Mouse (Mus musculus) heart, embryonic 16.5 days (tissue): ENCODE data around the gene Dusp3. TPM values are rescaled to one million over a fixed set of nuclear protein-coding genes. Genes with fewer than 3 reads are reported as not detected.

Experiments
- ATAC-seq: fragments of 200-750 bp; cut with Nextera tagmentation; replicated peaks from 2 replicates; pipeline ENCODE4 v1.8.0; 2017; ENCODE audit warnings: moderate number of reproducible peaks; ENCODE audit not compliant: insufficient read depth, low FRiP score; ENCODE audit errors: extremely low read depth
- H3K27ac ChIP-seq: fragments of 300-500 bp; sonication (generic); 2 replicates; pipeline ENCODE4 v1.5.1; 2014; ENCODE audit warnings: mild to moderate bottlenecking, low read length, control low read depth, moderate library complexity
- H3K27me3 ChIP-seq: fragments of 300-500 bp; sonication (generic); 2 replicates; pipeline ENCODE4 v1.6.1; 2014; ENCODE audit warnings: low read length, mixed read lengths; ENCODE audit not compliant: control insufficient read depth, insufficient read depth
- H3K36me3 ChIP-seq: fragments of 300-500 bp; sonication (generic); 2 replicates; pipeline ENCODE4 v1.6.1; 2014; ENCODE audit not compliant: control insufficient read depth, insufficient read depth
- H3K4me1 ChIP-seq: fragments of 300-500 bp; sonication (generic); 2 replicates; pipeline ENCODE4 v1.6.1; 2014; ENCODE audit warnings: low read length, mixed read lengths; ENCODE audit not compliant: control insufficient read depth, insufficient read depth
- H3K4me2 ChIP-seq: fragments of 300-500 bp; sonication (generic); 2 replicates; pipeline ENCODE4 v1.6.1; 2014; ENCODE audit warnings: low read depth, mild to moderate bottlenecking, control low read depth, low read length
- H3K4me3 ChIP-seq: fragments of 300-500 bp; sonication (generic); 2 replicates; pipeline ENCODE4 v1.5.1; 2014; ENCODE audit warnings: mild to moderate bottlenecking, control low read depth, low read length
- H3K9ac ChIP-seq: fragments of 300-500 bp; sonication (generic); 2 replicates; pipeline ENCODE4 v1.6.1; 2014; ENCODE audit warnings: low read length, control low read depth
- H3K9me3 ChIP-seq: fragments of 300-500 bp; sonication (generic); replicated peaks from 2 replicates; pipeline ENCODE4 v1.6.1; 2016; ENCODE audit warnings: low read length; ENCODE audit not compliant: control insufficient read depth
- WGBS: fragments of 180-500 bp; shearing (Covaris S2); extraction: QIAGEN DNeasy Blood & Tissue Kit; methylation state at CpG from one replicate; pipeline ENCODE4 v1.1.7; 2014; 5-methylcytosine and 5-hydroxymethylcytosine counted together
- polyA plus RNA-seq: library from polyadenylated mRNA; unstranded; fragments of >200 nt; fragmentation: Nextera tagmentation; extraction: Ambion mirVana; gene quantifications from 2 replicates; pipeline ENCODE4 v1.2.1, GENCODE M21; 2015

The Dusp3 gene
- polyA plus RNA-seq, 1 experiment from 2014 or later: 57.3 TPM

DNA sequence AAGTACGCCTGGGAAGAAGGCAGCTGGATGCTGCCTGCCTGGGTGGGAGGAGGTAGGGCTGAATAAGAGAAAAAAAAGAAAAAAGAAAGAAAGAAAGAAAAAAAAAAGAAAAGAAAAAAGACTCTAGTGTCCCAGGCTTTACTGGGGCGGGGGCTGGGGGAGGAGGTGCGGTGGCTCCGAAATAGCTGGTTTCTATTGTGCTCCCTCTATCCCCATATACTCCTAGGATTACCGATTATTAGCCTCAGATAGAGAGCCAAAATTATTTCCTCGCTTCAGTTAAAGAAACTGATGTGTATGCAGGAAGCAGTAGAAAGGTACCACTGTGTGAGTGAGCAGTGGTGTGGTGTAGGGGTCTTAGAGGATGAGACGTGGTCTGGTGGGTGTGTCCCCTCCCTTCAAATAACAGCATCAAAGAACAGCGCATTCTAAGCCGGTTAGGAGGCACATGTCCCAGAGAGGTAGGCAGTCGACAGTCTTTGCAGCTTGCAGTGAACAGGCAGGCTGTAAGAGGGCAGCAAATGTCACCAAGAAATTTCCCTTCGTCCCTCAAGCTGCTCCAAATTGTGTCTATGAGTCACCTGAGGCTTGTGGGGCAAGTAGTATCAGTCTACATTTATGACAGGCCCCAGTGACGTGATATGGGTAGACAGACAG is 40.7 kb upstream of the Dusp3 start:
- peak overlapping the region; percentile 61 for H3K4me3 ChIP-seq
- no peaks in the 10 kb centered on the region for H3K36me3 ChIP-seq
- ATAC-seq: no peak
- H3K9ac ChIP-seq: peak overlapping the region; percentile 13; the same call in 1 of the 2 replicates
- peaks cover 6% of the 10 kb centered on the region; the same call in 1 of the 2 replicates for H3K4me1 ChIP-seq
- peak overlapping the region; percentile 97 for H3K4me2 ChIP-seq
- 6% methylated on average over 12 of the region's 12 CpGs for WGBS
- no peak overlapping the region for H3K27ac ChIP-seq
- no peaks in the 10 kb centered on the region for H3K9me3 ChIP-seq
- peaks cover 6% of the 10 kb centered on the region; the same call in 1 of the 2 replicates for H3K27me3 ChIP-seq

DNA sequence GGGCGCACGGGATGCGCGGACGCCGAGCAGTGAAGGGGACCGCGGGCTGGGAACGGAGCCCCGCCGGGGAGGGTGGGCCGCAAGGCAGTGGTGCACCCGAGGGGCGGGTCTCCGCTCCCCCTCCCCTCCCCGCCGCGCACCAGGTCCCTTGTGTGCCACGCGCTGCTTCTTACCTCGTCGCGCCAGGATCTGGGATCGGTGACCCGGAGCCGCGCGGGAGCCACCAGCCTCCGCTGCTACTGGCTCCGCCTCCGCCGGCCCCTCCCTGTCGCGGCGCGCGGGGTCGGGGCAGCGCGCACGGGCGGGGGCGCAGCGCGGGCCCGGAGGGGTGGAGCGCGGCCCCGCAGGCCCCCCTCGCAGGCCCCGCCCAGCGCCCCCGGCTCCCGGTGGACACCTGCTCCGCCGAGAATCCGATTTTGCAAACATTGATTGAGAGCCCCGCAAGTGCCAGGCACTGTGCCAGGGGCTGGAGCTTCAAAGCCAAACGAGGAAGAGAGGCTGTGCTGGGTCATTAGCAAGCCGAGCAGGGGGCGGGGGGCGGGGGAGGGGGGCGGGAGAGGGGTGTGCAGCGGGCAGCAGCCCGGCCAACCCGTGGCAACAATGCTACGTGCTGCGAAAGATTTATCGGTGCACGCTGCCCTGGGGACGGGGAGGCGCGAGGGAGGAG is 40.0 kb upstream of the Dusp3 start:
- peaks cover 6% of the 10 kb centered on the region; the same call in 1 of the 2 replicates for H3K27me3 ChIP-seq
- no peaks in the 10 kb centered on the region for H3K36me3 ChIP-seq
- H3K9me3 ChIP-seq: no peaks in the 10 kb centered on the region
- peaks cover 6% of the 10 kb centered on the region; the same call in 1 of the 2 replicates for H3K4me1 ChIP-seq
- H3K9ac ChIP-seq: peak overlapping the region; percentile 78
- WGBS: under 1% methylated on average over 69 of the region's 73 CpGs
- peak; percentile 87 for ATAC-seq
- H3K27ac ChIP-seq: peak overlapping the region; percentile 19; the same call in 1 of the 2 replicates
- peak overlapping the region; percentile 61 for H3K4me3 ChIP-seq
- H3K4me2 ChIP-seq: peak overlapping the region; percentile 97

GRCm38 (mm10) chr11:102025991-102026660 is 39.3 kb upstream of the Dusp3 start:
- Histone ChIP-seq H3K9me3 (no peaks in the 10 kb centered on the region), H3K27me3 (peaks cover 6% of the 10 kb centered on the region; the same call in 1 of the 2 replicates), H3K27ac (no peak overlapping the region), H3K4me1 (peaks cover 6% of the 10 kb centered on the region; the same call in 1 of the 2 replicates), H3K4me2 (peak overlapping the region; percentile 97), H3K36me3 (no peaks in the 10 kb centered on the region), H3K4me3 (peak overlapping the region; percentile 61), H3K9ac (peak overlapping the region; percentile 78)
- ATAC-seq: no peak
- 6% methylated on average over 23 of the region's 23 CpGs for WGBS

GRCm38 (mm10) chr11:102025354-102025753 is 38.5 kb upstream of the Dusp3 start:
- H3K4me1 ChIP-seq: peaks cover 6% of the 10 kb centered on the region; the same call in 1 of the 2 replicates
- ATAC-seq: no peak
- H3K9me3 ChIP-seq: no peaks in the 10 kb centered on the region
- WGBS: 58% methylated on average over 7 of the region's 7 CpGs
- H3K4me3 ChIP-seq: no peak overlapping the region
- H3K4me2 ChIP-seq: 0 out of 2 replicates have a peak overlapping the region, but pooled peaks have one; percentile 26
- H3K9ac ChIP-seq: no peak overlapping the region
- H3K27ac ChIP-seq: no peak overlapping the region
- H3K27me3 ChIP-seq: peaks cover 4% of the 10 kb centered on the region; the same call in 1 of the 2 replicates
- H3K36me3 ChIP-seq: no peaks in the 10 kb centered on the region

- peaks cover 4% of the 10 kb centered on the region; the same call in 1 of the 2 replicates for H3K27me3 ChIP-seq
- H3K4me3 ChIP-seq: no peak overlapping the region
- 90% methylated on average over 4 of the region's 4 CpGs for WGBS
- no peaks in the 10 kb centered on the region for H3K9me3 ChIP-seq
- H3K36me3 ChIP-seq: no peaks in the 10 kb centered on the region
- no peak overlapping the region for H3K4me2 ChIP-seq
- no peak overlapping the region for H3K9ac ChIP-seq
- ATAC-seq: no peak
- peaks cover 6% of the 10 kb centered on the region; the same call in 1 of the 2 replicates for H3K4me1 ChIP-seq
- no peak overlapping the region for H3K27ac ChIP-seq
Observed at GRCm38 (mm10) chr11:102024875-102025274, 38.1 kb upstream of the Dusp3 start.

DNA sequence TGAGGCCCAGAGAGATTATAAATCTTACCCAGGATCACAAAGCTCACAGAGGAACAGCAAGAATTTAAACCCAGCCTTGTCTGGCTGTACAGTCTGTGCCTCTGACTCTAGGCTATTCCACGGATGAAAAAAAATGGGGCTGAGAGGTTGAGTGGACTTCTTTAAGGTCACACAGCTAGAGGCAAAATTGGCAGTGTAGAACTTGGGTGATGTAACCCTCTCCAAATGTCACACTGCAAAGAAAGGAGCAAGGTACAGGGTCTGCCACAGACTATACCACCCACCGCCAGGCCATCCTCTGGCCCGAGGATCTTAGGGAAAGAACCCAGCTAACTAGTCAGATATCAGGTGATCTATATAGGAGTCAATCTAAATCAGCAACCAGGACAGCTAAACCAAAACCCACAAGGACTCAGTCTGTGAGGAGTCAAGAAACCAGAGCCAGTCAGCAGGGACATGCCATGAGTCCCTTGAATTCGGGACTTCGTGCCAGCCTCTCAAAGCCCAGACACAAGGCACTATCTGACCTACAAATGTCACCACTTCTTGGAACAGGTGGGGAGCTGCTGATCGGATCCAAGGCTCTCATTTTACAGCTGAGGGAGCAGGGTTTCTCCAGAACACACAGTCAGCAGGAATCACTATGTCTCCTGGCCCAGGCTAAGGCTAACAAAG is 37.4 kb upstream of the Dusp3 start:
- Histone ChIP-seq H3K4me1 (peaks cover 6% of the 10 kb centered on the region; the same call in 1 of the 2 replicates), H3K9me3 (no peaks in the 10 kb centered on the region), H3K27ac (no peak overlapping the region), H3K36me3 (no peaks in the 10 kb centered on the region), H3K9ac (no peak overlapping the region), H3K4me2 (no peak overlapping the region), H3K4me3 (no peak overlapping the region), H3K27me3 (peaks cover 4% of the 10 kb centered on the region; the same call in 1 of the 2 replicates)
- WGBS: 83% methylated on average over 6 of the region's 6 CpGs
- no peak for ATAC-seq

DNA sequence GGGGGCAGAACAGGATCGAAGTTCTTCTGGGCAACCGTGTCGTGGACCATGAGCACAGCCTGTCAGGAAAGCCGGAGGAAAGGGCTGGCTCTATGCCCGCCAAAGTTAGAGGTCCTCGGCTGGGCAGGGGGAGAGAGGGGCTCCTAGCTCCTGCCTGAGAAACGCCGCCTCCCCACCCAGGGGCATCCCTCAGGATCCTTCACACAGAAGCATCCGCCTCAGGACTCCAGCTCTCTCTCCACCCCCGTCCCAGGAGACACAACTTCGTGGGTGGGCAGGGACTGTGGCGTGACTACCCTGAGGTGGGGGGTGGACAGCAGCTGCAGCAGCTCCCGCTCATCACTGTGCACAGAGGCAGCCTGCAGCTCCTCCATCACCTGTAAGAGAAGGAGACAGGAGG is 36.6 kb upstream of the Dusp3 start:
- Histone ChIP-seq H3K27me3 (peaks cover 4% of the 10 kb centered on the region; the same call in 1 of the 2 replicates), H3K4me2 (no peak overlapping the region), H3K4me3 (no peak overlapping the region), H3K27ac (no peak overlapping the region), H3K36me3 (no peaks in the 10 kb centered on the region), H3K9ac (no peak overlapping the region), H3K9me3 (no peaks in the 10 kb centered on the region), H3K4me1 (peaks cover 6% of the 10 kb centered on the region; the same call in 1 of the 2 replicates)
- 79% methylated on average over 13 of the region's 13 CpGs for WGBS
- ATAC-seq: no peak

- no peak overlapping the region for H3K4me2 ChIP-seq
- peaks cover under 1% of the 10 kb centered on the region; the same call in 1 of the 2 replicates for H3K4me1 ChIP-seq
- H3K4me3 ChIP-seq: no peak overlapping the region
- peaks cover 4% of the 10 kb centered on the region; the same call in 1 of the 2 replicates for H3K27me3 ChIP-seq
- no peak overlapping the region for H3K9ac ChIP-seq
- 88% methylated on average over 5 of the region's 5 CpGs for WGBS
- H3K27ac ChIP-seq: no peak overlapping the region
- H3K36me3 ChIP-seq: no peaks in the 10 kb centered on the region
- 0 out of 2 replicates have a peak, but pooled peaks cover 3% of the 10 kb centered on the region for H3K9me3 ChIP-seq
- ATAC-seq: no peak
Observed at GRCm38 (mm10) chr11:102021196-102021595, 34.4 kb upstream of the Dusp3 start.
